Mouse (Mus musculus) right cerebral cortex, postnatal 10 days (tissue): ENCODE data around the gene Neto2.

ENCODE experiments used
- DNase-seq, 2 experiments: peaks; one replicate each; pipeline ENCODE4 v3.0.0; 2021; ENCODE audit warnings: low spot score in 2 of 2

The Neto2 gene

DNA sequence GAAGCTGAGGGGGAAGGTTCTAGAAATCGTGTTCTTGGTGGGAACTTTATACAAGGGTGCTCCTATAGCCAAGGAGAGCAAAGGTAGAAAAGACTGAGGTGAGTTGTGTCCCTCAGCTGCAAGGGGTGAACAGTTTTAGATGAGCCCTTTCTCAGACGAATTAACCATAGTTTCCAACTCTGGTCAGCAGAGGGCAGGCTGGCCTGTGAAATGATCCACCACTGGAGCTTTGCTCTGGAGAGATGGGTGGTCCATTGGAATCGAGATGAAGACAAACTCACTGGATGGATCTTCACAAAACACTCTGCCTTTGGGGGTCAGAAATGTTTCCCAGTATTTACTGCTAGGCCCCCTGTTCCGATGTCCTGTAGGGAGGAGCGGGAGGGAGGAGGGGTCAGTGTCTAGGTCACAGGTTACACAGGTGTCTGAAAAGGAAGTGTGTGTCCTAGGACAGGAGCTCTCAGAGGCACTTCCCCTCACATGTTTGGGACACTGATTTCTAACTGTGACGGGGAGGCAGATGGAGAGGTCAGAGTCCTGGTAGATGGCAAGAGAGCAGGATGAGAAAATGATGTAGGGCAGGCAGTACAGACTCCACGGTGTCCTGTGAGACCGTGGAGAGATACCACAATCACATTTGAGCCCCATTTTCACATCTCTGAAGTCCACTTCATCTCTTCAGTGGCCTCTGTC lies 97.4 kb downstream of the Neto2 start:
- DNase-seq: peak; percentile 73 to 85

DNA sequence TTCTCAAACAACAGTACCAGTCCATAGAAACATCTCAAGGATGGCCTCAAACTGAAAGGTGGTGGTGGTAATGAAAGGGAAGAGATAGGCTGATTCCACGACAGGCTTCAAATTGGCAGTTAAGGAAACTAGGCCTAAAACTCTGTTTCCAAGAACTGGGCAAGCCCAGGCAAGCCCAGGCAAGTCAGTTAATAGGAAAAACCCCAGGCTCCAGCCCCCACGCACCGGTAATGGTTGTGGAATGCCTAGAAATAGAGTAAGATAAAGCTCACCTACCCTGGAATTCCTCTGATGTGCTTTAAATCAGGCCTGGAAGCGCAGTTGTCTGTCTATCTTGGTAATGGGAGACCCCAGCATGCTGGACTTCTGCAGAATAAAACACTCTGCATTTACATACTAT lies 98.0 kb downstream of the Neto2 start:
- no peak for DNase-seq

DNA sequence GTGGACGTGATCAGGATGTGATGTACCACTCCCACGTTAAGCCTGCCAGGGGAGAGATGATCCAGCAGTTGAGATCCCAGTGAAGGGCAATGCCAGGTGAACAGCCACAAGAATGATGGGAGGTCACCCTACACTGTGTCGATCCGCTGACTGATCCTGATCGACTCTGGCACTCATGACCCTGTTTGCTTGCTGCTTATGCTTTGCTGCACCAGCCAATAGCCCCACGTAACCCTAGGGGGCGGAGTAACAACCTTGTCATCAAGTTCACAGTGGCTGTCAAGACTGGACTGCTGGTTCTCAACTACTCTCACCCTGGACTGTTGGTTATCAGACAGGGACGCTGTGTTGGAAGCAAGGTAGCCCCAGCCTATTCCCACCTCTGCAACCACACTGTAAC lies 99.0 kb downstream of the Neto2 start:
- DNase-seq: no peak

DNA sequence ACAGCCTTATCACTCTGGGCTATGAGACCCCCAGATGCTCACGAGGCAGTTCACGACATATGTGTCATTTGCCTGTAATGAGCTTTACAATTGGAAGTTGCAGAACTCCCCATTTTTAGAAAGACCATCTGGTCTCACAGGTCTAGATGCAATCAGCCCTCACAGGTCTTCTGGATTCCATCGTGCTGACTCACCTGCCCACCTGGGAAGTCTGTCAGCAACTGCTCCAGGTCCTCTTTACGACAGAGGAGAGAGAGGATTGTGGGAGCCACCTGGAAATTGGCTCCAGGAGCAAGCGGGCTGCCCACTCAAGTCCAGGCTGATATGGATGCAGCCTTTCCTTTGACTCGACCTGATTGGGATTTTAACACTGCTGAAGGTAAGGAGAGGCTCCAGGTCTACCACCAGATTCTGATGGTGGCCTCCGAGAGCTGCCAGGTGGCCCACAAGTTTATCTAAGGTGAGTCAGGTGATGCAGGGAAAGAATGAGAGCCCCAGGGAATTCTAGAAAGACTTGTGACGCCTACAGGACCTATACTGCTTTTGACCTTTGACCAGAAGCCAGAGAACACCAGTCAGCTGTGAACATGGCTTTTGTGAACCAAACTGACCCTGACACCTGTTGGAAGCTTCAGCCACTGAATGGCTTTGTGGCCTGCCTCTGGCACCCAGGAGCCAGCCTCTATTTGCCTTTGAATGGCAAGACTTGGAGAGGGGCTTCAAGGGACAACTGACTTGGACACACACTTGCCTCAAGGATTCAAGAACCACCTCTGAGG lies 103.1 kb downstream of the Neto2 start:
- DNase-seq: no peak

DNA sequence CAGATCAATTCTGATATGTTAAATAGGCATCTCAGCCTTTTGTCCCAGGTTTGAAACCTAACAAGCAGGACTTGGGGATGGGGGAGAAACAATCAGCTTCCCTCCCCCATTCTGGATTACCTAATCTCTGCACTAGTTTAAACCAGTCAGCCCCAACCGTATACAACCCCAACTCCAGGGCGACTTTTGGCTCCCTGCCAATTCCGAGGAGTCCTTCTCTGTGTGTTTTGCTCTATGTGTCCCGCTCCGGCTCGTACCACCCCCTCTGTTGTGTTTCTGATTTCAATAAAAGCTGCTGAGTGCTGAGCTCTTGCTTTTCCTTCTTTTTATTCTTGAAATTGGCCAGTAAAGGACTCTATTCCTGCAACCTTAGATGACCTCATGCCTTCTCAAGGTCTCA lies 105.3 kb downstream of the Neto2 start:
- peak in 1 of 2 experiments; percentile 39 for DNase-seq

DNA sequence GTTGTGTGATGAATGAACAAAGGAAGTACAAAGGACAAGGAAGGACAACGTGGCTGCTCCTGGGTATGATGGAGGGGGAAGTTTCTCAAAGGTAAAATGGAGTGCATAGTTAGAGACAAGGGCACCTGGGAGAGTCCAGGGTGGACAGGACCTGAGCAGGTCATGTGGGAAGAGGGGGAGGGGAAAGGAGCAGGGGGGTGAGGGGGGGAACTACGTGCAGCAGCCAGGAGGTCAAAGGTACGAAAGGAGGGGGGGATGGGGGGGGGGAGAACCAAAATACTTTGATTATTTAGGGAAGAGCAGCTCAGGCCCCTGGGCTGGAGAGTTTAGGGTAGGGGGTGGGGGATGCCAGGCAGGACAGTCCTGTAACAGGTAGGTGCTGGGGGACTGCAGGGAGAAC lies 105.7 kb downstream of the Neto2 start:
- no peak for DNase-seq

DNA sequence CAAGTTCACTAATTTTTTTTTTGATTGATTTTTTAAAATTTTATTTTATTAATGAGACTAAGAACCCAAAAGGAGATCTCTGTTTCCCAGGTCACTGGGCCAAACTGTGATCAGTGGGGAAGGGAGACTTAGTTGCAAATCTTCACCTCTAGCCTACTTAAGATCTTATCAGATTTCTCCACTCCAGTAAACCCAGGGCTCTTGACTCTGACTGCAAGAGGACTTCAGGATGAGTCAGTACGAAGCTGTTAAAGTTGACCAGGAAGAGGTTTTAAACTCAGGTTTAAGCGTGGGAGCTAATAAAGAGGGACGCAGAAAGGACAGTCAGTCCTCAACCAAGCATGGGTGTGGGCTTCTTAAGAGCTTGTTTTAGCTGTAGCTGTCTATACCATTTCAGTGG lies 107.4 kb downstream of the Neto2 start:
- DNase-seq: no peak

DNA sequence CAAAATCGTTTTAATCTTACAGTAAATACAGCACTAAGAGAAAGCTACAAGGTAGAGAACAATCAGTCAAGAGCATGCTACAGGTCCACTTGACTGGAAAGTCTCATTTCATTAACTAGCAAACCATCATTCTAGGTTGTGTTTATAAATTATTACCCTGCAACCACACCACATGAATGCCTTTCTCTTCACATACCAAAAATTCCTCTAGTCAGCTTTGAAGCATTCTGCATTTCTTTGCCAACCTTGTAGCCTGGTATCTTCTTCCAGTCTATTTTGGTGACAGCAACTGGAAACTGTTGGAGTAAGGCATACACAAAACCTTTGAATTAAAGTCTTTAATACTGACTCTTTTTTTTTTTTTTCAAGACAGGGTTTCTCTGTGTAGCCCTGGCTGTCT lies 109.2 kb downstream of the Neto2 start:
- no peak for DNase-seq

DNA sequence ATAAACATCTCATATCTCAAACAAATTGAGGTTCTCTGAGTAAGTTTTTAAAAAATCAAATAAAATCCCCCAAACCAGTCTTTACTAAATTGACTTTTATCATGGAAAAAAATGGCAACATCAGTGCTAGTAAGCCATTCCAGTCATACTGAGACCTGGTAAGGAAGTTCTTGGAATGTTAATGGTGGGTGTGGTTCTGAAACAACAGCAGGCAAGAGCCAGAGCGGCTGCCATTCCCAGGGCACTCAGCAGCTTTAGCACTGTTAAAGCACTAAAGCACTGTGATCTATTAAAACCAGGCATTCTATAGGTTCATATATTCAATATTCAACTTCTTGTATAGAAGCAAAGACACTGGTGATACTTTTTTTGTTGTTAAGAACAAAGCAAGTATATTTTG lies 110.5 kb downstream of the Neto2 start:
- DNase-seq: no peak

DNA sequence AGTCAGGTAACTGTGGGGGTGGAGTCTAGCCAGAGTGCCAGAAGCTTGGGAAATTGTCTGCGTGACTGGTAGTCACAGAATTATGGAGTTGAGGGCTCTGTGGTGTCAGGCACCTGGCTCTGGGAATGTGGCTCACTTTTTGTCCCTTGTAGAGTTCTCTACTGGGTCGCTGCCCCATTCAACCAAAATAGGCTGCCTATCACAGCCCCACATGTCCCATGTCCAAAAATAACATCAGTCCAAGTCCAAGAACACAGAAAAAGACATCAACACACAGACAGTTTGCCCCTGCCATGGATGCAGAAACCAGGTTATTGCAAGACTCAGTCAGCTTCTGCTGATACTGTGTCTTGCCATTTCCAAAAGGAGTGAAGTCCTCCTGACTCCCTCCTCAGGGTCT lies 112.1 kb downstream of the Neto2 start:
- DNase-seq: no peak
